Comparison of ENCODE assay signal across 23 mouse cellular contexts in genomic region chr14:62249251-62249650, GRCm38 (mm10). TPM values are rescaled to one million over a fixed set of nuclear protein-coding genes. Genes with fewer than 3 reads are reported as not detected.
"Had no signal": no experiment of that assay in that cellular context is flagged by ENCODE, and none has a peak within 500 bp of the region (broad histone marks: within the 10 kb centered on the region; RNA-seq: fewer than 3 reads in every experiment).

No protein-coding gene starts in this region.

- DNase-seq: gastrocnemius, postnatal 10 days; gastrocnemius, postnatal 25 days; heart, adult 18-20 months; heart, postnatal 10 days; heart, postnatal 4 days; kidney, adult 18-20 months; kidney, adult 8-10 months; left cerebral cortex, postnatal 4 days; liver, embryonic 13.5 days had no signal

- H3K36me3 ChIP-seq: heart, embryonic 10.5 days; heart, embryonic 12.5 days; hindbrain, embryonic 10.5 days; hindbrain, embryonic 12.5 days; intestine, embryonic 15.5 days; limb, embryonic 13.5 days; limb, embryonic 15.5 days; liver, embryonic 13.5 days had no signal

- ATAC-seq: hindbrain, embryonic 16.5 days; inflammation-experienced regulatory T-cells, adult 6 months; intestine, embryonic 15.5 days had no signal

- H3K9ac ChIP-seq: heart, embryonic 12.5 days; hindbrain, embryonic 12.5 days; hindbrain, embryonic 14.5 days; intestine, embryonic 15.5 days; limb, embryonic 13.5 days; limb, embryonic 15.5 days; liver, embryonic 13.5 days had no signal

- H3K4me1 ChIP-seq: heart, embryonic 10.5 days; hindbrain, embryonic 12.5 days; intestine, embryonic 15.5 days; limb, embryonic 15.5 days; liver, embryonic 13.5 days had no signal

- H3K9me3 ChIP-seq: heart, embryonic 10.5 days; heart, embryonic 12.5 days; hindbrain, embryonic 10.5 days; hindbrain, embryonic 12.5 days; intestine, embryonic 15.5 days; limb, embryonic 13.5 days; limb, embryonic 15.5 days; liver, embryonic 13.5 days had no signal

- H3K4me3 ChIP-seq: heart, embryonic 10.5 days; heart, embryonic 12.5 days; hindbrain, embryonic 10.5 days; hindbrain, embryonic 12.5 days; intestine, embryonic 15.5 days; layer of hippocampus, adult 2 months; left cerebral cortex, adult 2 months; limb, embryonic 13.5 days; limb, embryonic 15.5 days; liver, embryonic 13.5 days had no signal

- H3K4me2 ChIP-seq: heart, embryonic 12.5 days; hindbrain, embryonic 12.5 days; hindbrain, embryonic 14.5 days; intestine, embryonic 15.5 days; limb, embryonic 13.5 days; limb, embryonic 15.5 days; liver, embryonic 11.5 days; liver, embryonic 13.5 days had no signal

- H3K27me3 ChIP-seq: heart, embryonic 12.5 days; hindbrain, embryonic 12.5 days; intestine, embryonic 15.5 days; limb, embryonic 13.5 days; limb, embryonic 15.5 days; liver, embryonic 13.5 days had no signal

- H3K27ac ChIP-seq: heart, embryonic 10.5 days; hindbrain, embryonic 10.5 days; hindbrain, embryonic 12.5 days; hindbrain, embryonic 14.5 days; intestine, embryonic 15.5 days; layer of hippocampus, adult 2 months; left cerebral cortex, adult 2 months; limb, embryonic 13.5 days; liver, embryonic 13.5 days had no signal

RNA-seq across cellular contexts. Expression of gene Dleu7, which starts 43.6 kb away (rescaled TPM):
- total RNA-seq: gastrocnemius, postnatal 25 days; granulocyte monocyte progenitor cell, adult 5-6 weeks; heart, adult 18-20 months had no signal
- polyA plus RNA-seq: inflammation-experienced regulatory T-cells, adult 6 months had no signal
